Mouse (Mus musculus): Measurements from ENCODE around the gene Raph1.

- TF ChIP-seq CTCF (IDR thresholded peaks at IDR 0.05; ENCODE audit: low read depth) (no peak), EP300 (IDR thresholded peaks at IDR 0.05; ENCODE audit: low read depth) (no peak)
Measured at GRCm38 (mm10) chr1:60447067-60447466, 119.8 kb downstream of the Raph1 start.

Data from heart, postnatal 0 days (tissue).